Mouse (Mus musculus): ENCODE measurements at regions not wholly inside any gene's neighbourhood (a gene's known extent, or its start where the extent isn't known, plus 50 kb on each side); places are given as distances from the start of the nearest gene placed in this dataset.
"Not testable (repeated sequence)": the region's sequence is repeated elsewhere in the genome, so short reads cannot be mapped to it uniquely, and the experiment has no call there.

DNA sequence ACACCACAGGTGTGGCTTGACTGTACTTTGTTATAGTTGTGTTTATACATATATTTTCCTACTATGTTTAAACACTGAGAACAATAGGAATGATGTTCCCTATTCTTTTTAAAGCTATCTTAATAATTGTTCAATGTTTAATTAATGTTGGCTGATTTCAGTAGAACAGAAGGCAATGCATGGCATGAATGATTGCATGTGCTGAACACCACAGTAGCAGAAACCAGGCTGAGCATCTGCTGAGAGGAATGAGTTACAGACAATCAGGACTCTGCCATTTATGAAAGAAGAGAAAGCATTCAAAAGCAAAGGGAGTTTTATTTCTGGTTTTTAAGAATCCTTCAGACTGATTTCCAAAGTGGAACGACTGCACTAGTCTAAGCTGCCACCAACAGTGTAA is 794.4 kb upstream of the Intu start:
- no peak for DNase-seq (ENCODE audit: extremely low spot score in 1 of 2, low spot score in 1 of 2)

- peak; percentile 25 to 66 for DNase-seq (ENCODE audit: extremely low spot score in 1 of 2, low spot score in 1 of 2)
These were observed 785.1 kb upstream of the Intu start for GRCm38 (mm10) chr3:39745947-39746346.

GRCm38 (mm10) chr3:39768981-39769568 is 762.0 kb upstream of the Intu start:
- no peak for DNase-seq (ENCODE audit: extremely low spot score in 1 of 2, low spot score in 1 of 2)

DNA sequence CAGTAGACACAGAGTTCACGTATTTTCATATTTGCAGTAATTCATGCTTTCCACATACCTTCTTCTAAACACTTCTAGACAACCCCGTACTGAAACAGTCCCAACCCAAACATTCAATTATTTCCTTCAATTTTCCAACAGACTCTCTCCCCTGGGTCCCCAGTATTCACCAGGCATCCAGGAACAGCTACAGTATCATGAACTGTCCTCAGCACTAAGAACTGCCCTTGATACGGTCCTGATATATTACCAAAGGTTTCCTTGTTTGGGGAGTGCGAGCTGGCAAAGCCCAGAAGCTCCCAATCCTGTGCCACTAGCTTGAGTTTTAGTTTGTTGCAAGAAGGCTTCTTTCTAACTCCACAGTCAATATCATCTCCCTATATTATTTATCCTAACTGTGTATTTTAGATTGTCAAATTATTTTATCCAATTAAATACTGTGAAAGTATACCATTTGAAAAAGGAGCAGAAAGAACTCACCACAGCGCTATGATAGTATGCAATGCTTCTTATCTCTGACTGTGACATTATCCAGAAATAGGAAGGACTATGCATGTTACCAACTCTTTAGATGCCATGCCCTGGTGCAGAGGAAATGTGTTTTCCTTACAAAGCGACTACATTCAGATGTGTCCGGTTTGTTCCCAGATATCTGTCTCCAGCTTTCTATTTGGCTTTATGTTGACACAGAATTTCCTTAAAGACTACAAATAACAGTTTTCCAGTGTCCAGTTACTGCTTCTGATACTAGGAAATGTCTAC is 754.6 kb upstream of the Intu start:
- no peak for DNase-seq (ENCODE audit: extremely low spot score in 1 of 2, low spot score in 1 of 2)

GRCm38 (mm10) chr3:39779690-39780218 is 751.3 kb upstream of the Intu start:
- DNase-seq (ENCODE audit: extremely low spot score in 1 of 2, low spot score in 1 of 2), result no peak

- no peak for DNase-seq (ENCODE audit: extremely low spot score in 1 of 2, low spot score in 1 of 2)
These were observed 750.8 kb upstream of the Intu start for GRCm38 (mm10) chr3:39780270-39780669.

GRCm38 (mm10) chr3:39784901-39785300 is 746.2 kb upstream of the Intu start:
- DNase-seq (ENCODE audit: extremely low spot score in 1 of 2, low spot score in 1 of 2), result no peak

GRCm38 (mm10) chr3:39809586-39809985 is 721.5 kb upstream of the Intu start:
- DNase-seq (ENCODE audit: extremely low spot score in 1 of 2, low spot score in 1 of 2), result no peak

DNA sequence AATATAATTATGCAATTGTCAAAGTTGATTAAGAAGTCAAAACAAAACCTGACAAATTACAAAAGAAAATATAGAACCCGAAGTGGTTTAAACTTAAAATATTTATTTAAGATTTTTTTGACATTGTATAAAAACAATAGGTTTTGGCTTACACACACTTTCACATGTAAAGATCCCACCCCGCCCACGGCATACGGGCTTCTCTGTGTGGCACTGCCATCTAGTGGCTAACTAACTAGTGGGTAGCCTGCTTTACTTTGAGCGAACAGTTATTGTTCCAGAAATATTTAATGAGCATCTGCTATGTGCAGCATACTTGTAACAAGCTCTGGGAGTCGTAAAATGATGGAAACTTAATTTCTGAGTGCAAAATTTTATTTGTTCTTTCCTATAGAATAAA is 716.3 kb upstream of the Intu start:
- DNase-seq (ENCODE audit: extremely low spot score in 1 of 2, low spot score in 1 of 2), result peak; percentile 38 to 68

DNA sequence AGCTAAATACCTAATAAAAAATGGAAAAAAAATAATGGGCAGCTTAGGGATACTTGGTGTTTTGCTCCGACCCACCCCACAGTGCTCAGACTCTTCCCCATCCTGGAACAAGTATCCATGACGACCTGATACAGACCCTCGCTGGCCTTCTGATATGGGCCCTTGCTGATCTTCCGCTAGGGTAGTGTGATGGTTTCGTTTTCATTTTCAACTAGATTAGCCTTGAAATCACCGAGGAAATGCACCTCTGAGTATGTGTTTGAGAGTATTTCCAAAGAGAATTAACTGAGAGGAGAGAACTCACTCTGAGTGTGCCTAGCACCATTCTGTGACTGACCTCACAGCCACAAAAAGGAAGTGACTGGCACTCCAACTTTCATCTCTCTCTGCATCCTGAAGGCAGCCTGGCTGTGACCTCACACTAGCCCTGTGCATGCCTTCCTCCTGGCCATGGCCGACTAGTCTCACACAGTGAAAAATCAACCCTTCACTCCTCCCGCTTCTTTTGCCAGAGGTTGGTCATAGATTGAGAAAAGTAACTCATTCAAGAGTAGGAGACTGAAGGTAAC is 700.5 kb upstream of the Intu start:
- no peak for DNase-seq (ENCODE audit: extremely low spot score in 1 of 2, low spot score in 1 of 2)

- DNase-seq (ENCODE audit: extremely low spot score in 1 of 2, low spot score in 1 of 2), result no peak
These were observed 692.5 kb upstream of the Intu start for GRCm38 (mm10) chr3:39838377-39839145.

DNA sequence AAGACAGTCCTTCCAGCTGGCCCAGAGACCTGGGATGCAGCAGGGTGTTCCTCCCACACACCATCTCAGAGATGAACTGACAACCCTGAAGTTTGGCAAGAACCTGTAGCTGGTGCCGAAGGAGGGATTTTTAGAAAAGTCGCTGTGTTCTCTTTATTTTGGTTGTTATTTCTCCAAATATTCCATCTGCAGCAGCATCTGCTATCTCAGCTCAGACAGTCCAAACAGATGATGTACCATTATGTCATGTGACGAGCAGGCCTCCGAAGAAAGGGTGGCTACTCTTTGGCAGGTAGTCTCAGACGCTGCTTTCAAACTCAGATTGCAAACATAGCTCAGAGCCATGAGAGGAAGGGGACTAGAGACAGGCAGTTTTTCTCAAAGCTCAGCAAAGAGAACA is 690.1 kb upstream of the Intu start:
- peak; percentile 13 to 16 for DNase-seq (ENCODE audit: extremely low spot score in 1 of 2, low spot score in 1 of 2)

- DNase-seq (ENCODE audit: extremely low spot score in 1 of 2, low spot score in 1 of 2), result no peak
These were observed 686.0 kb upstream of the Intu start for GRCm38 (mm10) chr3:39845123-39845522.

- DNase-seq (ENCODE audit: extremely low spot score in 1 of 2, low spot score in 1 of 2), result no peak
These were observed 682.3 kb upstream of the Intu start for GRCm38 (mm10) chr3:39848829-39849228.

DNA sequence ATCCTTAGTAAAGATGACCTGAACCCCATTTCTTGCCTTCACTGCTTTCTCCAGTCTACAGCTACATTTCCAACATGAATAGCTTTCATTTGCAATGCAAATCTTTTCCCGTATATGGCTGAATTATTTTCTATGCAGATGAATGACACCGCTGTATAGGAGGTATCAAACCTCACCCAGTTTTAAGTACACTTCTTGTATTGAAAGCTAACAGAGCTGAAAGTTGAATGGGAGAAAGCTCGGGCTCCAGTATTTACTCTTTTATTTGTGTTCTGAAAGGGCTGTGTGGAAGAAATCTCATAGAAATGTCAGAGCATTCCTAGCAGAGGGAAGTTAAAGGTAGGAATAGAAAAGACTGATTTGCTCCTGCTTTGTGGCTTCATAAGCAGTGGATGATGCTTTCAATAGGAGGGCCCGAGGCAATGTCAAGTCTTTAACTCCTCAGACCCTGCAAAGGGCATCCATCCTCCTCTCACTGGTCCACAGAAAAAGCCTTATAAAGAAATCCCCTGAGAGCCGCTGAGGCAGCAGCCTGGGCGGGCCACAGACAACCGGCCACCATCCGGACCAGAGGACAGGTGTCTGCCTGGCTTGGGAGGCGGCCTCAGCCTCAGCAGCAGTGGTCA is 673.8 kb upstream of the Intu start:
- DNase-seq (ENCODE audit: extremely low spot score in 1 of 2, low spot score in 1 of 2), result no peak

DNA sequence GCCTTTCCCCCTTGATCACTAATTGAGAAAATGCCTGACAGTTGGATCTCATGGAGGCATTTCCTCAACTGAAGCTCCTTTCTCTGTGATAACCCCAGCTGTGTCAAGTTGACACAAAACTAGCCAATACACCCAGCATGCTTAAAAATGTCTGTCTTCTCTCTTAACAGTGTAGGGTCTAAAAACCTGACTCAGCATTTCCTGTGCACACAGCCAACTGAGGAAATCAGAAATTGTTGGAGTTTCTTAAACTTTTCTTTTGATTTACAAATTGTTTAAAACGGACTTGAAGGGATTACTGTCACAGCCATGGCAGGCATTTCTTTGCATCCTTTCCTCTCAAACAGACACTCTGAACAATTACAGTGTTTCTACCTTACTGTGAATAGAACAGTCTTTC is 655.0 kb upstream of the Intu start:
- not testable (repeated sequence) for DNase-seq (ENCODE audit: extremely low spot score in 1 of 2, low spot score in 1 of 2)

GRCm38 (mm10) chr3:39884370-39884769 is 646.7 kb upstream of the Intu start:
- DNase-seq (ENCODE audit: extremely low spot score in 1 of 2, low spot score in 1 of 2), result no peak

DNA sequence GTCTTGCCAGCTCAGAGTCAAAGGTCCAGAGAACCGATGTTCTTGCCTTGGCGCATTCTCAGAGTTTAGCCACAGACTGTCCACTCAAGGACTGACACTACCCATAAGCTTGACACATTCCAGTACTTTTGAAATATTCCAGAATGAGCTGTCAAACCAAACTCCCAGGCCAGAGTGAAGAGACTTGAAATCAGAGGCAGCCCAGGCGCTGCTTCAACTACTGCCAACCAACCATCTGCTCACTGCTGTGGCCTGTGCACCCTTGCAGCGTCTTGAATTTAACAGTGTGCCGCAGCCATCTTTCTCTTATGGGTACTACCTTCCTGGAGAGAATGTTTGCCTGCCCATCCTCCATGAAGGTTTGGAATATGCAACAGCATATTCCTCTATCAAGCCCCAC is 642.7 kb upstream of the Intu start:
- DNase-seq (ENCODE audit: extremely low spot score in 1 of 2, low spot score in 1 of 2), result no peak

DNA sequence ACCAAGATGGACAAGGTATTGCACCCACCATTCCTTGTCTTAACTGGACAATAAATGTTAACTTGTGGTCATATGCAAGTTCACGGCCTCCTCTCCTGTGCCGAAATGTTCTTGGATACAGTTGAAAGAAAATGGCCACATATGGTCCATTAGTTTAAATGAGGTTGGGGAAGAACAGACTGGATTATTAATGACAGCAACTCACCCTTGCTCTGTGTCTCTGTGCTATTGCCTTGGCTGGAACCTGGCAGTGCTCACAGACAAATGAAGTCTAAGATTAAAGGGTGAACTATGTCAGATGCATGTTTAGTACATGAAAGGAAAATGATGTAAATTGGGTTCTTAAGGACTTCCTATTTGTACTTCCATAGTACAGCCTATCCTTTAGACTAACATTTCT is 641.9 kb upstream of the Intu start:
- no peak for DNase-seq (ENCODE audit: extremely low spot score in 1 of 2, low spot score in 1 of 2)

DNA sequence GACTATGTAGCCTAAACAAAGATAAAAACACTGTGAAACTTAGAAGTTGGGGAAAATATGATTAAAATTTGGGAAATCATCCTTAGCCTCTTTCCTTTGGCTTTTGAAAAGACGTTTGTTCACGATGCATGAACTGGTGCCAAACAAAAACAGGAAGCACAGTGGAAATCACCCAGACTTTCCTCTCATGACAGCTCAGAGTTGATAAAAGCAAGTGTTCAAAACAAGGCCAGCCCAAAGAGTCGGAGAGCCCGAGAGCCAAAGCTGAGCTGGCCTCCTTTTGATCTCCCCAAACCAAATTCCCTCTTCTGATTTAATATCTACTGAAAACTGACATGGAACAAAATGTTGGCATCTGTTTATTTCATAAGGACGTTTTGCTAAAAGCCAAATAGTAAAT is 632.1 kb upstream of the Intu start:
- DNase-seq (ENCODE audit: extremely low spot score in 1 of 2, low spot score in 1 of 2), result no peak

DNA sequence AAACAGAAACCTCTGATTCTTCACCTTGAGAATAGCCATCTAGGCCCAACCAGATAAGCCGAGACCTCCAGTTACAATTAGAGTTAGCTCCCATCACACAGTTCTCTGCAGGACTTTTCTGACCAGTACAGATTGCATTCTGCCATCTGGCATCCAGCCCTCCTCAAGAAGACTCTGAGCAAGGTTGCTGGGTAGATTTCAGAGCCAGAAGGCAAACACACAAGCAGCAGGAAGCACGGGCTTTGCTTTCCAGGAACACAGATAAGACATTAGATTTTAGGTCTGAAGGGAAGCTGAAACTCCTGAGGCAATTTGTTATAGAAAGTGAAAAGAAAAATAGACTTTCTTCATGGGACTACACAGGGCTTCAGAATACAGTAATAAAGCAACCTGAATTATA is 630.9 kb upstream of the Intu start:
- DNase-seq (ENCODE audit: extremely low spot score in 1 of 2, low spot score in 1 of 2), result no peak
